Mouse (Mus musculus) thymus, adult 2 months (tissue): Measurements from ENCODE around the gene Gp1bb.

Source experiments
- CTCF ChIP-seq: fragments of 200-500 bp; IDR thresholded peaks from 2 replicates; pipeline ENCODE4 v1.5.1; 2012; ENCODE audit warnings: mild to moderate bottlenecking, control low read depth, low read length, moderate library complexity, borderline replicate concordance; ENCODE audit not compliant: control insufficient read depth, poor library complexity, insufficient read depth; ENCODE audit errors: extremely low read depth
- POLR2A ChIP-seq: fragments of 200-500 bp; IDR thresholded peaks from 2 replicates; pipeline ENCODE4 v1.6.1; 2012; ENCODE audit warnings: mild to moderate bottlenecking, low read length, control low read depth, moderate library complexity; ENCODE audit not compliant: control insufficient read depth, poor library complexity, insufficient read depth; ENCODE audit errors: extremely low read depth

GRCm38 (mm10) chr16:18604267-18604701, 17.9 kb downstream of the Gp1bb start:
- TF ChIP-seq POLR2A: no peak
- no peak for TF ChIP-seq CTCF
